Mouse (Mus musculus) cortical plate, adult 2 months (tissue): ENCODE data around the gene Peli3.

Experiments
- CTCF ChIP-seq: fragments of 200-500 bp; IDR thresholded peaks from 2 replicates; pipeline ENCODE4 v1.5.1; 2011; ENCODE audit warnings: mild to moderate bottlenecking, control low read depth, low read length; ENCODE audit not compliant: insufficient read depth; ENCODE audit errors: extremely low read depth
- POLR2A ChIP-seq: fragments of 200-500 bp; IDR thresholded peaks from 2 replicates; pipeline ENCODE4 v1.6.1; 2011; ENCODE audit warnings: mild to moderate bottlenecking, low read length, control low read depth; ENCODE audit not compliant: insufficient read depth; ENCODE audit errors: extremely low read depth

DNA sequence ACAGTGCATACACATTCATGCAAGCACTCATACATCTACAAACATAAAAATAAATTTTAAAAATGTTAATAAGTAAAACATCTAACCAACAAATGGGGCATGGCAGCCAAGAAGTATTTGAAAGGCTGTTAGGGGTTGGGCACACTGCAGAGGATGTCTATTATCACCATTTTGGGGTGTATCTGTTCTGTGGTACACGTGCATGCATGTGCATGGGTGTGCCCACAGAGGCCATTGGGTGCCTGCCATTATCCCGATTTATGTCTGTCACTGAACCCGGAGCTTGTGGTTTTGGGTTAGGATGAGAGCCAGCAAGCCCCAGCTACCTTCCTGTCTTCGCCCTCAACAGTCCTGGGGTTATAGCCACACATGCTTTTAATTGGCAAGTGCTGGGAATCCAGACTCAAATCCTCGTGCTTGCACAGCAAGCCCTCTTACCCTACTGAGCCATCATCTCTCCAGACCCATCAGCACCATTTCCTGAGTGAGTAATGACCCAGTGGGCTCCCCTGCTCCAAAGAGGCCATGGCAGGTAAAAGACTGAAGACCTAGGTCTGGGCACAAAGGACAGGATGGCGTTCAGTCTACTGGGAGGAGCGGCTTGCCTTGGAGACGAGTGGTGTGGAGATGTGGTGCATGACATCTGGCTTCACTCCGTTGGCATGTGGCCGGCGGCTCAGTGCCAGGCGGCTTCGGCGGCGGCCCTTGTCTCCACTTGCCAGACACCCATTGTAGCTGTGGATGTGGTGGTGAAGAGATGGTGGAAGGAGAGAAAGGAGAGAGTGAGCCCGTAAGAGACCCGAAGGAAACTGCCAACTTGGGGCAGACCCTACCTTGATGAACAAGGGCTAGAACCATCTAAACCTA is 5.2 kb downstream of the Peli3 start:
- TF ChIP-seq CTCF, result no peak
- no peak for TF ChIP-seq POLR2A
